Mouse (Mus musculus): ENCODE measurements around the gene Tada2a.

Tada2a gene

GRCm38 (mm10) chr11:84061881-84062280 is 67.5 kb downstream of the Tada2a start:
- DNase-seq = no peak

- DNase-seq = no peak
Measured at GRCm38 (mm10) chr11:84060635-84061034, 68.8 kb downstream of the Tada2a start.

- no peak for DNase-seq
Measured at GRCm38 (mm10) chr11:84059784-84060183, 69.6 kb downstream of the Tada2a start.

- no peak for DNase-seq
Measured at GRCm38 (mm10) chr11:84057418-84057817, 72.0 kb downstream of the Tada2a start.

GRCm38 (mm10) chr11:84053524-84054163 is 75.8 kb downstream of the Tada2a start:
- DNase-seq = peak; percentile 96 to 98

- no peak for DNase-seq
Measured at GRCm38 (mm10) chr11:84053055-84053454, 76.3 kb downstream of the Tada2a start.

GRCm38 (mm10) chr11:84048411-84048810 is 81.0 kb downstream of the Tada2a start:
- no peak for DNase-seq

- no peak for DNase-seq
Measured at GRCm38 (mm10) chr11:84047270-84047669, 82.1 kb downstream of the Tada2a start.

GRCm38 (mm10) chr11:84044988-84045387 is 84.4 kb downstream of the Tada2a start:
- no peak for DNase-seq

GRCm38 (mm10) chr11:84042808-84043762 is 86.3 kb downstream of the Tada2a start:
- peak; percentile 54 to 68 for DNase-seq

- no peak for DNase-seq
Measured at GRCm38 (mm10) chr11:84040621-84041020, 88.8 kb downstream of the Tada2a start.

GRCm38 (mm10) chr11:84033671-84034070 is 95.7 kb downstream of the Tada2a start:
- no peak for DNase-seq

GRCm38 (mm10) chr11:84032559-84032958 is 96.8 kb downstream of the Tada2a start:
- no peak for DNase-seq

- peak; percentile 56 to 64 for DNase-seq
Measured at GRCm38 (mm10) chr11:84031971-84032370, 97.4 kb downstream of the Tada2a start.
